Mouse (Mus musculus): ENCODE results near the gene Erc2. TPM values are rescaled to one million over a fixed set of nuclear protein-coding genes. Genes with fewer than 3 reads are reported as not detected.
A peak's percentile ranks its signal among the peaks of the same experiment; 100 is the strongest.

Gene Erc2
- polyA plus RNA-seq, 1 experiment from 2014 or later = 2.5 TPM

- no peak for DNase-seq (ENCODE audit: low read depth, low spot score)
- CTCF ChIA-PET = interaction anchor here (1.5 to 1.7 kb wide), 2 partner anchors 9 to 414 kb away, joined by 4 read pairs; no protein-coding TSS in a partner anchor
Observed at GRCm38 (mm10) chr14:28093214-28093613, 471.0 kb downstream of the Erc2 start.

GRCm38 (mm10) chr14:28093913-28094312 lies 471.7 kb downstream of the Erc2 start:
- CTCF ChIA-PET = interaction anchor here (1.5 kb wide), 1 partner anchor 413 kb away, joined by 4 read pairs; no protein-coding TSS in a partner anchor
- POLR2A ChIA-PET = interaction anchor here (1.1 kb wide), 1 partner anchor 413 kb away, joined by 3 read pairs; no protein-coding TSS in a partner anchor
- in situ Hi-C loops (cut with MboI; ENCODE audit: low pct_unique_long_range_greater_than_20kb) = loop anchor here (5.0 to 25.0 kb wide), 3 partner anchors 411 to 1343 kb away; partner anchors contain the start of gene Wnt5a
- DNase-seq (ENCODE audit: low read depth, low spot score) (no peak), ATAC-seq (no peak)
- TF ChIP-seq CTCF (IDR thresholded peaks at IDR 0.05) = no peak
- H3K27me3 ChIP-seq = no peaks in the 10 kb centered on the region

More at GRCm38 (mm10) chr14:28093214-28093613, 471.0 kb downstream of the Erc2 start:
- ATAC-seq = no peak
- in situ Hi-C loops (cut with MboI; ENCODE audit: low pct_unique_long_range_greater_than_20kb) = loop anchor here (5.0 to 25.0 kb wide), 3 partner anchors 412 to 1344 kb away; partner anchors contain the start of gene Wnt5a
- POLR2A ChIA-PET = interaction anchor here (0.8 to 1.1 kb wide), 2 partner anchors 11 to 414 kb away, joined by 3 read pairs; no protein-coding TSS in a partner anchor
- no peaks in the 10 kb centered on the region for H3K27me3 ChIP-seq
- peak; percentile 45 for TF ChIP-seq CTCF (IDR thresholded peaks at IDR 0.05)

- in situ Hi-C loops (cut with MboI; ENCODE audit: low pct_unique_long_range_greater_than_20kb) = loop anchor here (10.0 to 25.0 kb wide), 2 partner anchors 406 to 1338 kb away; partner anchors contain the start of gene Wnt5a
- TF ChIP-seq CTCF (IDR thresholded peaks at IDR 0.05) = no peak
- ATAC-seq (no peak), DNase-seq (ENCODE audit: low read depth, low spot score) (no peak)
- H3K27me3 ChIP-seq = no peaks in the 10 kb centered on the region
- POLR2A ChIA-PET = interaction anchor here (0.8 kb wide), 1 partner anchor 237 kb away, joined by 4 read pairs; no protein-coding TSS in a partner anchor
- CTCF ChIA-PET = no interaction called here
Observed at GRCm38 (mm10) chr14:28099084-28099483, 476.9 kb downstream of the Erc2 start.

- no peaks in the 10 kb centered on the region for H3K27me3 ChIP-seq
- DNase-seq (ENCODE audit: low read depth, low spot score) (no peak), ATAC-seq (no peak)
- in situ Hi-C loops (cut with MboI; ENCODE audit: low pct_unique_long_range_greater_than_20kb) = no loop called here
- ChIA-PET POLR2A (no interaction called here), CTCF (no interaction called here)
- TF ChIP-seq CTCF (IDR thresholded peaks at IDR 0.05) = no peak
Observed at GRCm38 (mm10) chr14:28113121-28113520, 490.9 kb downstream of the Erc2 start.

- DNase-seq (ENCODE audit: low read depth, low spot score) (no peak), ATAC-seq (no peak)
- no peaks in the 10 kb centered on the region for H3K27me3 ChIP-seq
- TF ChIP-seq CTCF (IDR thresholded peaks at IDR 0.05) = no peak
- ChIA-PET POLR2A (no interaction called here), CTCF (no interaction called here)
- in situ Hi-C loops (cut with MboI; ENCODE audit: low pct_unique_long_range_greater_than_20kb) = no loop called here
Observed at GRCm38 (mm10) chr14:28120851-28121250, 498.6 kb downstream of the Erc2 start.

- no peaks in the 10 kb centered on the region for H3K27me3 ChIP-seq
- no peak for TF ChIP-seq CTCF (IDR thresholded peaks at IDR 0.05)
- CTCF ChIA-PET = no interaction called here
- ATAC-seq (no peak), DNase-seq (ENCODE audit: low read depth, low spot score) (no peak)
- POLR2A ChIA-PET = no interaction called here
- in situ Hi-C loops (cut with MboI; ENCODE audit: low pct_unique_long_range_greater_than_20kb) = no loop called here
Observed at GRCm38 (mm10) chr14:28126842-28127241, 504.6 kb downstream of the Erc2 start.

GRCm38 (mm10) chr14:28128999-28129398 lies 506.8 kb downstream of the Erc2 start:
- ATAC-seq (no peak), DNase-seq (ENCODE audit: low read depth, low spot score) (no peak)
- CTCF ChIA-PET = no interaction called here
- POLR2A ChIA-PET = no interaction called here
- H3K27me3 ChIP-seq = no peaks in the 10 kb centered on the region
- TF ChIP-seq CTCF (IDR thresholded peaks at IDR 0.05) = no peak
- in situ Hi-C loops (cut with MboI; ENCODE audit: low pct_unique_long_range_greater_than_20kb) = no loop called here

- no peak for TF ChIP-seq CTCF (IDR thresholded peaks at IDR 0.05)
- H3K27me3 ChIP-seq = no peaks in the 10 kb centered on the region
- DNase-seq (ENCODE audit: low read depth, low spot score) (no peak), ATAC-seq (no peak)
- in situ Hi-C loops (cut with MboI; ENCODE audit: low pct_unique_long_range_greater_than_20kb) = no loop called here
- ChIA-PET POLR2A (no interaction called here), CTCF (interaction anchor here (2.0 kb wide), 1 partner anchor 27 kb away, joined by 5 read pairs; no protein-coding TSS in a partner anchor)
Observed at GRCm38 (mm10) chr14:28143998-28144397, 521.8 kb downstream of the Erc2 start.

GRCm38 (mm10) chr14:28147201-28147600 lies 525.0 kb downstream of the Erc2 start:
- no peak for TF ChIP-seq CTCF (IDR thresholded peaks at IDR 0.05)
- ATAC-seq (no peak), DNase-seq (ENCODE audit: low read depth, low spot score) (no peak)
- in situ Hi-C loops (cut with MboI; ENCODE audit: low pct_unique_long_range_greater_than_20kb) = no loop called here
- CTCF ChIA-PET = no interaction called here
- H3K27me3 ChIP-seq = no peaks in the 10 kb centered on the region
- POLR2A ChIA-PET = no interaction called here

GRCm38 (mm10) chr14:28150942-28151341 lies 528.7 kb downstream of the Erc2 start:
- no peak for ATAC-seq
- TF ChIP-seq CTCF (IDR thresholded peaks at IDR 0.05) = no peak
- no peak for DNase-seq (ENCODE audit: low read depth, low spot score)
- H3K27me3 ChIP-seq = no peaks in the 10 kb centered on the region
- in situ Hi-C loops (cut with MboI; ENCODE audit: low pct_unique_long_range_greater_than_20kb) = no loop called here
- CTCF ChIA-PET = no interaction called here
- POLR2A ChIA-PET = no interaction called here

GRCm38 (mm10) chr14:28155706-28156105 lies 533.5 kb downstream of the Erc2 start:
- POLR2A ChIA-PET = no interaction called here
- H3K27me3 ChIP-seq = no peaks in the 10 kb centered on the region
- DNase-seq (ENCODE audit: low read depth, low spot score) (no peak), ATAC-seq (no peak)
- in situ Hi-C loops (cut with MboI; ENCODE audit: low pct_unique_long_range_greater_than_20kb) = loop anchor here (5.0 kb wide), 1 partner anchor 42 kb away; no protein-coding TSS in a partner anchor
- CTCF ChIA-PET = no interaction called here
- no peak for TF ChIP-seq CTCF (IDR thresholded peaks at IDR 0.05)

GRCm38 (mm10) chr14:28160852-28161251 lies 538.6 kb downstream of the Erc2 start:
- DNase-seq (ENCODE audit: low read depth, low spot score) = no peak
- TF ChIP-seq CTCF (IDR thresholded peaks at IDR 0.05) = no peak
- ChIA-PET POLR2A (no interaction called here), CTCF (interaction anchor here (0.7 kb wide), 2 partner anchors 11 to 21 kb away, joined by 3 read pairs; no protein-coding TSS in a partner anchor)
- H3K27me3 ChIP-seq = no peaks in the 10 kb centered on the region
- in situ Hi-C loops (cut with MboI; ENCODE audit: low pct_unique_long_range_greater_than_20kb) = no loop called here
- no peak for ATAC-seq
